Mouse (Mus musculus): ENCODE measurements at regions not wholly inside any gene's neighbourhood (a gene's known extent, or its start where the extent isn't known, plus 50 kb on each side); places are given as distances from the start of the nearest gene placed in this dataset.
A peak's percentile ranks its signal among the peaks of the same experiment; 100 is the strongest.

GRCm38 (mm10) chr13:101092743-101093131 lies 259.5 kb upstream of the Slc30a5 start:
- no peaks in the 10 kb centered on the region for H3K4me1 ChIP-seq
- no peak overlapping the region for H3K4me2 ChIP-seq (replicated peaks)
- H3K36me3 ChIP-seq: no peaks in the 10 kb centered on the region
- ATAC-seq (ENCODE audit: insufficient number of reproducible peaks, insufficient read depth, low FRiP score, low TSS enrichment): no peak
- 88% methylated on average over 10 of the region's 10 CpGs for WGBS
- no peaks in the 10 kb centered on the region for H3K27me3 ChIP-seq
- no peak overlapping the region for H3K4me3 ChIP-seq
- no peak overlapping the region for H3K9ac ChIP-seq
- no peak overlapping the region for H3K27ac ChIP-seq
- H3K9me3 ChIP-seq: no peaks in the 10 kb centered on the region

GRCm38 (mm10) chr13:101092033-101092742 lies 259.0 kb upstream of the Slc30a5 start:
- H3K27ac ChIP-seq: no peak overlapping the region
- H3K36me3 ChIP-seq: no peaks in the 10 kb centered on the region
- H3K9ac ChIP-seq: no peak overlapping the region
- H3K4me1 ChIP-seq: no peaks in the 10 kb centered on the region
- no peak for ATAC-seq (ENCODE audit: insufficient number of reproducible peaks, insufficient read depth, low FRiP score, low TSS enrichment)
- H3K4me3 ChIP-seq: no peak overlapping the region
- 79% methylated on average over 18 of the region's 18 CpGs for WGBS
- no peaks in the 10 kb centered on the region for H3K27me3 ChIP-seq
- no peak overlapping the region for H3K4me2 ChIP-seq (replicated peaks)
- no peaks in the 10 kb centered on the region for H3K9me3 ChIP-seq

- H3K27ac ChIP-seq: no peak overlapping the region
- H3K9me3 ChIP-seq: no peaks in the 10 kb centered on the region
- no peak for ATAC-seq (ENCODE audit: insufficient number of reproducible peaks, insufficient read depth, low FRiP score, low TSS enrichment)
- H3K9ac ChIP-seq: no peak overlapping the region
- no peaks in the 10 kb centered on the region for H3K27me3 ChIP-seq
- H3K4me1 ChIP-seq: no peaks in the 10 kb centered on the region
- no peak overlapping the region for H3K4me2 ChIP-seq (replicated peaks)
- no peak overlapping the region for H3K4me3 ChIP-seq
- no peaks in the 10 kb centered on the region for H3K36me3 ChIP-seq
These were observed 252.0 kb upstream of the Slc30a5 start for GRCm38 (mm10) chr13:101085182-101085581.

GRCm38 (mm10) chr13:101084193-101084592 lies 251.0 kb upstream of the Slc30a5 start:
- no peak overlapping the region for H3K4me2 ChIP-seq (replicated peaks)
- no peak for ATAC-seq (ENCODE audit: insufficient number of reproducible peaks, insufficient read depth, low FRiP score, low TSS enrichment)
- no peak overlapping the region for H3K9ac ChIP-seq
- H3K4me1 ChIP-seq: no peaks in the 10 kb centered on the region
- H3K9me3 ChIP-seq: no peaks in the 10 kb centered on the region
- no peaks in the 10 kb centered on the region for H3K36me3 ChIP-seq
- no peaks in the 10 kb centered on the region for H3K27me3 ChIP-seq
- 94% methylated on average over 5 of the region's 5 CpGs for WGBS
- no peak overlapping the region for H3K27ac ChIP-seq
- H3K4me3 ChIP-seq: no peak overlapping the region

- Histone ChIP-seq H3K36me3 (no peaks in the 10 kb centered on the region), H3K27ac (no peak overlapping the region), H3K9ac (no peak overlapping the region), H3K4me1 (no peaks in the 10 kb centered on the region), H3K4me3 (no peak overlapping the region), H3K9me3 (no peaks in the 10 kb centered on the region), H3K27me3 (no peaks in the 10 kb centered on the region), H3K4me2 (replicated peaks) (no peak overlapping the region)
- ATAC-seq (ENCODE audit: insufficient number of reproducible peaks, insufficient read depth, low FRiP score, low TSS enrichment): no peak
- 65% methylated on average over 1 of the region's 1 CpGs for WGBS
These were observed 250.2 kb upstream of the Slc30a5 start for GRCm38 (mm10) chr13:101083416-101083815.

GRCm38 (mm10) chr13:101068489-101068888 lies 235.3 kb upstream of the Slc30a5 start:
- H3K4me1 ChIP-seq: 0 out of 2 replicates have a peak, but pooled peaks cover 7% of the 10 kb centered on the region
- H3K27ac ChIP-seq: no peak overlapping the region
- WGBS: 55% methylated on average over 6 of the region's 6 CpGs
- ATAC-seq (ENCODE audit: insufficient number of reproducible peaks, insufficient read depth, low FRiP score, low TSS enrichment): peak; percentile 60; the same call in 1 of the 2 replicates
- H3K9me3 ChIP-seq: no peaks in the 10 kb centered on the region
- no peak overlapping the region for H3K9ac ChIP-seq
- H3K4me3 ChIP-seq: no peak overlapping the region
- no peaks in the 10 kb centered on the region for H3K27me3 ChIP-seq
- no peak overlapping the region for H3K4me2 ChIP-seq (replicated peaks)
- H3K36me3 ChIP-seq: no peaks in the 10 kb centered on the region

- 29% methylated on average over 8 of the region's 8 CpGs for WGBS
- Histone ChIP-seq H3K4me1 (peaks cover 6% of the 10 kb centered on the region), H3K27ac (no peak overlapping the region), H3K9me3 (no peaks in the 10 kb centered on the region), H3K9ac (no peak overlapping the region), H3K4me2 (replicated peaks) (no peak overlapping the region), H3K27me3 (no peaks in the 10 kb centered on the region), H3K4me3 (no peak overlapping the region), H3K36me3 (no peaks in the 10 kb centered on the region)
- peak; percentile 41; the same call in 1 of the 2 replicates for ATAC-seq (ENCODE audit: insufficient number of reproducible peaks, insufficient read depth, low FRiP score, low TSS enrichment)
These were observed 229.4 kb upstream of the Slc30a5 start for GRCm38 (mm10) chr13:101062582-101062981.

GRCm38 (mm10) chr13:101061233-101062144 lies 228.3 kb upstream of the Slc30a5 start:
- WGBS: 70% methylated on average over 15 of the region's 15 CpGs
- no peak overlapping the region for H3K4me3 ChIP-seq
- no peak overlapping the region for H3K9ac ChIP-seq

GRCm38 (mm10) chr13:101049511-101049910 lies 216.3 kb upstream of the Slc30a5 start:
- Histone ChIP-seq H3K27me3 (no peaks in the 10 kb centered on the region), H3K4me3 (no peak overlapping the region), H3K4me2 (replicated peaks) (no peak overlapping the region), H3K4me1 (no peaks in the 10 kb centered on the region), H3K9ac (no peak overlapping the region), H3K36me3 (no peaks in the 10 kb centered on the region), H3K9me3 (no peaks in the 10 kb centered on the region), H3K27ac (no peak overlapping the region)
- no peak for ATAC-seq (ENCODE audit: insufficient number of reproducible peaks, insufficient read depth, low FRiP score, low TSS enrichment)
- 76% methylated on average over 1 of the region's 1 CpGs for WGBS

More at GRCm38 (mm10) chr13:101061233-101062144, 228.3 kb upstream of the Slc30a5 start:
- peaks cover 6% of the 10 kb centered on the region for H3K4me1 ChIP-seq
- no peaks in the 10 kb centered on the region for H3K9me3 ChIP-seq
- H3K36me3 ChIP-seq: no peaks in the 10 kb centered on the region
- H3K4me2 ChIP-seq (replicated peaks): no peak overlapping the region
- H3K27ac ChIP-seq: no peak overlapping the region
- ATAC-seq (ENCODE audit: insufficient number of reproducible peaks, insufficient read depth, low FRiP score, low TSS enrichment): no peak
- H3K27me3 ChIP-seq: no peaks in the 10 kb centered on the region

GRCm38 (mm10) chr13:101032594-101032993 lies 199.4 kb upstream of the Slc30a5 start:
- H3K4me1 ChIP-seq: no peaks in the 10 kb centered on the region; the same call in 1 of the 2 replicates
- H3K27me3 ChIP-seq: no peaks in the 10 kb centered on the region; the same call in 1 of the 2 replicates
- no peak overlapping the region for H3K4me2 ChIP-seq (replicated peaks)
- H3K9me3 ChIP-seq: no peaks in the 10 kb centered on the region
- ATAC-seq (ENCODE audit: insufficient number of reproducible peaks, insufficient read depth, low FRiP score, low TSS enrichment): no peak
- no peaks in the 10 kb centered on the region for H3K36me3 ChIP-seq
- no peak overlapping the region for H3K4me3 ChIP-seq
- no peak overlapping the region for H3K9ac ChIP-seq
- WGBS: 81% methylated on average over 1 of the region's 1 CpGs
- H3K27ac ChIP-seq: no peak overlapping the region

- H3K9ac ChIP-seq: no peak overlapping the region
- H3K9me3 ChIP-seq: no peaks in the 10 kb centered on the region
- no peaks in the 10 kb centered on the region for H3K36me3 ChIP-seq
- ATAC-seq (ENCODE audit: insufficient number of reproducible peaks, insufficient read depth, low FRiP score, low TSS enrichment): no peak
- H3K27ac ChIP-seq: no peak overlapping the region
- H3K27me3 ChIP-seq: no peaks in the 10 kb centered on the region; the same call in 1 of the 2 replicates
- H3K4me1 ChIP-seq: no peaks in the 10 kb centered on the region
- no peak overlapping the region for H3K4me3 ChIP-seq
- no peak overlapping the region for H3K4me2 ChIP-seq (replicated peaks)
These were observed 192.8 kb upstream of the Slc30a5 start for GRCm38 (mm10) chr13:101026043-101026442.

GRCm38 (mm10) chr13:101025488-101025887 lies 192.3 kb upstream of the Slc30a5 start:
- no peak for ATAC-seq (ENCODE audit: insufficient number of reproducible peaks, insufficient read depth, low FRiP score, low TSS enrichment)
- 87% methylated on average over 2 of the region's 2 CpGs for WGBS

More at GRCm38 (mm10) chr13:101025488-101025887, 192.3 kb upstream of the Slc30a5 start:
- Histone ChIP-seq H3K27ac (no peak overlapping the region), H3K27me3 (no peaks in the 10 kb centered on the region; the same call in 1 of the 2 replicates), H3K4me2 (replicated peaks) (no peak overlapping the region), H3K4me3 (no peak overlapping the region), H3K9ac (no peak overlapping the region), H3K36me3 (no peaks in the 10 kb centered on the region), H3K4me1 (no peaks in the 10 kb centered on the region), H3K9me3 (no peaks in the 10 kb centered on the region)
